Mouse (Mus musculus) liver, embryonic 13.5 days (tissue): ENCODE results near the gene Rasgrf1. TPM values are rescaled to one million over a fixed set of nuclear protein-coding genes. Genes with fewer than 3 reads are reported as not detected.
A peak's percentile ranks its signal among the peaks of the same experiment; 100 is the strongest.

Experiments used
- ATAC-seq: fragments of 200-750 bp; cut with Nextera tagmentation; 2 replicates; pipeline ENCODE4 v1.8.0; 2017; ENCODE audit warnings: low read depth, mild to moderate bottlenecking, moderate number of reproducible peaks, moderate library complexity
- DNase-seq: peaks from one replicate; pipeline ENCODE4 v3.0.0; 2022
- H3K27ac ChIP-seq: fragments of 300-500 bp; sonication (generic); 2 replicates; pipeline ENCODE4 v1.5.1; 2015; ENCODE audit warnings: moderate library complexity, mild to moderate bottlenecking, inconsistent platforms
- H3K27me3 ChIP-seq: fragments of 300-500 bp; sonication (generic); 2 replicates; pipeline ENCODE4 v1.6.1; 2015; ENCODE audit warnings: mild to moderate bottlenecking, inconsistent platforms
- H3K36me3 ChIP-seq: fragments of 300-500 bp; sonication (generic); 2 replicates; pipeline ENCODE4 v1.6.1; 2015; ENCODE audit warnings: mild to moderate bottlenecking, inconsistent platforms
- H3K4me1 ChIP-seq: fragments of 300-500 bp; sonication (generic); replicated peaks from 2 replicates; pipeline ENCODE4 v1.6.1; 2015; ENCODE audit warnings: inconsistent platforms
- H3K4me2 ChIP-seq: fragments of 300-500 bp; sonication (generic); 2 replicates; pipeline ENCODE4 v1.6.1; 2015; ENCODE audit warnings: inconsistent platforms, mild to moderate bottlenecking, moderate library complexity
- H3K4me3 ChIP-seq: fragments of 300-500 bp; sonication (generic); replicated peaks from 2 replicates; pipeline ENCODE4 v1.5.1; 2015; ENCODE audit warnings: mild to moderate bottlenecking, inconsistent platforms
- H3K9ac ChIP-seq: fragments of 300-500 bp; sonication (generic); 2 replicates; pipeline ENCODE4 v1.6.1; 2015; ENCODE audit warnings: mild to moderate bottlenecking, inconsistent platforms
- H3K9me3 ChIP-seq: fragments of 300-500 bp; sonication (generic); replicated peaks from 2 replicates; pipeline ENCODE4 v1.6.1; 2016; ENCODE audit warnings: inconsistent platforms
- WGBS: fragments of 180-500 bp; shearing (Covaris S2); methylation state at CpG from one replicate; pipeline ENCODE4 v1.1.7; 2015; ENCODE audit not compliant: insufficient replicate concordance; 5-methylcytosine and 5-hydroxymethylcytosine counted together
- polyA plus RNA-seq: library from polyadenylated mRNA; unstranded; fragments of >200 nt; fragmentation: Nextera tagmentation; extraction: Ambion mirVana; gene quantifications from 2 replicates; pipeline ENCODE4 v1.2.1, GENCODE M21; 2015

The Rasgrf1 gene
- polyA plus RNA-seq, 1 experiment from 2014 or later = not detected

- Histone ChIP-seq H3K4me2 (peak overlapping the region; percentile 56; the same call in 1 of the 2 replicates), H3K9ac (no peak overlapping the region), H3K27me3 (peaks cover 72% of the 10 kb centered on the region), H3K4me3 (peak overlapping the region; percentile 39; the same call in 1 of the 2 replicates), H3K9me3 (no peaks in the 10 kb centered on the region), H3K27ac (no peak overlapping the region), H3K36me3 (no peaks in the 10 kb centered on the region), H3K4me1 (peaks cover 7% of the 10 kb centered on the region)
- WGBS = under 1% methylated on average over 33 of the region's 33 CpGs
- no peak for DNase-seq
- ATAC-seq = no peak
These were observed 1.1 kb upstream of the Rasgrf1 start for GRCm38 (mm10) chr9:89908601-89909000.

GRCm38 (mm10) chr9:89910011-89910400, 298 bp downstream of the Rasgrf1 start:
- H3K27me3 ChIP-seq = peaks cover 75% of the 10 kb centered on the region
- no peak overlapping the region for H3K9ac ChIP-seq
- H3K4me2 ChIP-seq = peak overlapping the region; percentile 56

GRCm38 (mm10) chr9:89910741-89911444, 1.2 kb downstream of the Rasgrf1 start:
- H3K9ac ChIP-seq = no peak overlapping the region
- no peak for ATAC-seq
- no peak overlapping the region for H3K4me3 ChIP-seq
- H3K4me1 ChIP-seq = peaks cover 7% of the 10 kb centered on the region
- H3K9me3 ChIP-seq = no peaks in the 10 kb centered on the region
- no peak for DNase-seq
- WGBS = 3% methylated on average over 34 of the region's 34 CpGs
- H3K4me2 ChIP-seq = peak overlapping the region; percentile 10; the same call in 1 of the 2 replicates
- H3K27ac ChIP-seq = no peak overlapping the region
- no peaks in the 10 kb centered on the region for H3K36me3 ChIP-seq
- H3K27me3 ChIP-seq = peaks cover 74% of the 10 kb centered on the region

More at GRCm38 (mm10) chr9:89910011-89910400, 298 bp downstream of the Rasgrf1 start:
- ATAC-seq (no peak), DNase-seq (no peak)
- 2% methylated on average over 26 of the region's 26 CpGs for WGBS
- Histone ChIP-seq H3K4me3 (peak overlapping the region; percentile 39), H3K27ac (no peak overlapping the region), H3K36me3 (no peaks in the 10 kb centered on the region), H3K9me3 (no peaks in the 10 kb centered on the region), H3K4me1 (peaks cover 7% of the 10 kb centered on the region)

GRCm38 (mm10) chr9:89911891-89912549, 2.3 kb downstream of the Rasgrf1 start:
- ATAC-seq = no peak
- no peak overlapping the region for H3K4me2 ChIP-seq
- peaks cover 7% of the 10 kb centered on the region for H3K4me1 ChIP-seq
- H3K36me3 ChIP-seq = no peaks in the 10 kb centered on the region
- H3K9ac ChIP-seq = no peak overlapping the region
- no peak for DNase-seq
- no peak overlapping the region for H3K27ac ChIP-seq
- peaks cover 64% of the 10 kb centered on the region for H3K27me3 ChIP-seq
- WGBS = 44% methylated on average over 5 of the region's 5 CpGs
- H3K4me3 ChIP-seq = no peak overlapping the region
- H3K9me3 ChIP-seq = no peaks in the 10 kb centered on the region

GRCm38 (mm10) chr9:89913135-89913534, 3.4 kb downstream of the Rasgrf1 start:
- Histone ChIP-seq H3K4me3 (no peak overlapping the region), H3K4me2 (no peak overlapping the region), H3K27ac (no peak overlapping the region), H3K27me3 (peaks cover 52% of the 10 kb centered on the region), H3K9me3 (no peaks in the 10 kb centered on the region), H3K9ac (no peak overlapping the region), H3K4me1 (peaks cover 7% of the 10 kb centered on the region), H3K36me3 (no peaks in the 10 kb centered on the region)
- DNase-seq (no peak), ATAC-seq (peak; percentile 26; the same call in 1 of the 2 replicates)
- 30% methylated on average over 4 of the region's 4 CpGs for WGBS

- DNase-seq (no peak), ATAC-seq (no peak)
- Histone ChIP-seq H3K36me3 (no peaks in the 10 kb centered on the region), H3K4me1 (no peaks in the 10 kb centered on the region), H3K9ac (no peak overlapping the region), H3K4me2 (no peak overlapping the region), H3K27ac (no peak overlapping the region), H3K4me3 (no peak overlapping the region), H3K9me3 (no peaks in the 10 kb centered on the region), H3K27me3 (peaks cover 19% of the 10 kb centered on the region)
- 72% methylated on average over 7 of the region's 7 CpGs for WGBS
These were observed 6.8 kb downstream of the Rasgrf1 start for GRCm38 (mm10) chr9:89916471-89916870.

- H3K4me2 ChIP-seq = no peak overlapping the region
- H3K36me3 ChIP-seq = no peaks in the 10 kb centered on the region
- peaks cover 9% of the 10 kb centered on the region for H3K27me3 ChIP-seq
- H3K9ac ChIP-seq = no peak overlapping the region
- ATAC-seq (no peak), DNase-seq (no peak)
- no peak overlapping the region for H3K27ac ChIP-seq
- WGBS = 64% methylated on average over 1 of the region's 1 CpGs
- H3K4me3 ChIP-seq = no peak overlapping the region
- H3K4me1 ChIP-seq = no peaks in the 10 kb centered on the region
- no peaks in the 10 kb centered on the region for H3K9me3 ChIP-seq
These were observed 7.7 kb downstream of the Rasgrf1 start for GRCm38 (mm10) chr9:89917431-89917830.

GRCm38 (mm10) chr9:89918832-89919231, 9.1 kb downstream of the Rasgrf1 start:
- H3K9me3 ChIP-seq = no peaks in the 10 kb centered on the region
- no peaks in the 10 kb centered on the region for H3K4me1 ChIP-seq
- ATAC-seq = no peak
- 67% methylated on average over 5 of the region's 5 CpGs for WGBS
- no peak overlapping the region for H3K4me3 ChIP-seq
- no peak overlapping the region for H3K27ac ChIP-seq
- no peak overlapping the region for H3K9ac ChIP-seq
- no peaks in the 10 kb centered on the region for H3K36me3 ChIP-seq
- no peak overlapping the region for H3K4me2 ChIP-seq
- 0 out of 2 replicates have a peak, but pooled peaks cover 3% of the 10 kb centered on the region for H3K27me3 ChIP-seq
- no peak for DNase-seq

- H3K4me1 ChIP-seq = no peaks in the 10 kb centered on the region
- no peak overlapping the region for H3K4me2 ChIP-seq
- H3K4me3 ChIP-seq = no peak overlapping the region
- no peak overlapping the region for H3K9ac ChIP-seq
- DNase-seq (no peak), ATAC-seq (no peak)
- WGBS = 65% methylated on average over 9 of the region's 9 CpGs
- no peak overlapping the region for H3K27ac ChIP-seq
- H3K27me3 ChIP-seq = no peaks in the 10 kb centered on the region
- no peaks in the 10 kb centered on the region for H3K9me3 ChIP-seq
- H3K36me3 ChIP-seq = no peaks in the 10 kb centered on the region
These were observed 11.4 kb downstream of the Rasgrf1 start for GRCm38 (mm10) chr9:89921121-89921520.

- Histone ChIP-seq H3K9ac (no peak overlapping the region), H3K4me2 (no peak overlapping the region), H3K27ac (no peak overlapping the region), H3K4me1 (no peaks in the 10 kb centered on the region), H3K27me3 (no peaks in the 10 kb centered on the region), H3K9me3 (no peaks in the 10 kb centered on the region), H3K36me3 (no peaks in the 10 kb centered on the region), H3K4me3 (no peak overlapping the region)
- no peak for DNase-seq
- ATAC-seq = no peak
- 59% methylated on average over 1 of the region's 1 CpGs for WGBS
These were observed 13.0 kb downstream of the Rasgrf1 start for GRCm38 (mm10) chr9:89922666-89923065.

GRCm38 (mm10) chr9:89924836-89925235, 15.1 kb downstream of the Rasgrf1 start:
- no peak overlapping the region for H3K4me3 ChIP-seq
- no peaks in the 10 kb centered on the region for H3K4me1 ChIP-seq
- no peak overlapping the region for H3K27ac ChIP-seq
- ATAC-seq (no peak), DNase-seq (no peak)
- H3K9me3 ChIP-seq = no peaks in the 10 kb centered on the region
- no peak overlapping the region for H3K4me2 ChIP-seq
- no peak overlapping the region for H3K9ac ChIP-seq
- 81% methylated on average over 1 of the region's 1 CpGs for WGBS
- H3K27me3 ChIP-seq = no peaks in the 10 kb centered on the region
- no peaks in the 10 kb centered on the region for H3K36me3 ChIP-seq

GRCm38 (mm10) chr9:89928497-89928896, 18.8 kb downstream of the Rasgrf1 start:
- H3K4me1 ChIP-seq = no peaks in the 10 kb centered on the region
- H3K9me3 ChIP-seq = no peaks in the 10 kb centered on the region
- no peak overlapping the region for H3K9ac ChIP-seq
- no peak overlapping the region for H3K4me3 ChIP-seq
- ATAC-seq (no peak), DNase-seq (no peak)
- H3K36me3 ChIP-seq = no peaks in the 10 kb centered on the region
- H3K27ac ChIP-seq = no peak overlapping the region
- no peak overlapping the region for H3K4me2 ChIP-seq
- H3K27me3 ChIP-seq = no peaks in the 10 kb centered on the region
